Mouse (Mus musculus) gastrocnemius, adult 8-10 months (tissue): ENCODE results near the gene Carhsp1. TPM values are rescaled to one million over a fixed set of nuclear protein-coding genes. Genes with fewer than 3 reads are reported as not detected.
A peak's percentile ranks its signal among the peaks of the same experiment; 100 is the strongest.

Experiments
- DNase-seq, 2 experiments: peaks; one replicate each; pipeline ENCODE4 v3.0.0; 2022; ENCODE audit warnings: low spot score in 2 of 2
- microRNA-seq: library from miRNA; unstranded; fragments of <30 nt; microRNA quantifications from one replicate; pipeline ENCODE4 v1.2.0, GENCODE M21; 2022
- total RNA-seq, 4 experiments: library from RNA; stranded (reverse); gene quantifications; 2 replicates each; pipeline ENCODE4 v1.2.4; 2022

Gene Carhsp1
- total RNA-seq, 4 experiments from 2014 or later: 3.9 to 5.7 (median 5.3) TPM

DNA sequence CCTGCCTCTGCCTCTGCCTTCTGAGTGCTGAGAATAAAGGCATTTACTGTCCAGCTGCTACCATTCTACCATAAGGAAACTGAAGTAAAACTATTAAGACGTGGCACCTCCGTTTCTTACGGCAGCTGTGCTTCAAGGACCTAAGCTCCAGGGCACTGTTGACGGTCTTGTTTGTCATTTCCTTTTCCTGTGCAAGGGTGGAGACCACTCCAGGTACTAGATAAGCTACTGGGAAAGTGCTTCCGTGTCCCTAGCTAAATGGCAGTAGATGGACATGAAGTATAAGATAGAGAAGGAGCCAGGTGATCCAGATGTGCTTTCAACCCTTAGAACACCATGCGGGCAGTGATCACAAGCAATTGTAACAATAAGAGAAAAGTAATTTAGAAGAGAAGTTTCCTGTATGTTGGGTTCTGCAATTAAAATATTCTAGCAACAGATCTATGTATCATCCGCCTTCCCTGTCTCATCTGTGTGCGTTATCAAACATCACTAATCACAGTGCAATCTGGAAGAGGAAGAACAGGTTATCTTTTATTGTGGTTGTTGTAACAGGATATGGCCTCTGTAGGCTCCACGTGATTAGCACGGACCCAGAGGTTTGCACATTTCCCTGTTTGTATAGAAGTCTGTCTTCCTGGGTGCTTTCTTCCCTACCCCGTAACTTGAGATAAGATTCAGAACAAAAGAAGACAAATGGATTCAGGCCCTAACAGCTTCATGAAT is 32.3 kb downstream of the Carhsp1 start:
- DNase-seq: no peak

DNA sequence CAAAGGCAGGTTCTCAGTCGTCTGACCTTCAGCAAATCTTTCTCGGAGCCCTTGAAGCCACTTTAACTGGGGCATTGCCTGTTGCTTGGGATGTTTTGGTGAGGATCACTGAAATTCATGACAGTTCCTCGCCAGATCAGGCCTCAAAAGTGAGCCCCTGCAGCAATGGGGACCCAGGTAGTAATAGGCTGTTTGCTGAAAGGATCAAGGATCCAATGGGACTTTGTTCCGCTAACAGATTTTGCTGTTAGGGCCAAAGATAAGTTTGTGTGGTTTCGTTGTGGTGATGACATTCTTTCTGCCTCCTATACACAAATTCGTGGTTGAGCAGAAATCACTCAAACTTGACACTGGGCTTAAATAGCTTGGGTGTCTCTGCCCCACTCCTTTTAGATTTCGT is 33.8 kb downstream of the Carhsp1 start:
- no peak for DNase-seq

DNA sequence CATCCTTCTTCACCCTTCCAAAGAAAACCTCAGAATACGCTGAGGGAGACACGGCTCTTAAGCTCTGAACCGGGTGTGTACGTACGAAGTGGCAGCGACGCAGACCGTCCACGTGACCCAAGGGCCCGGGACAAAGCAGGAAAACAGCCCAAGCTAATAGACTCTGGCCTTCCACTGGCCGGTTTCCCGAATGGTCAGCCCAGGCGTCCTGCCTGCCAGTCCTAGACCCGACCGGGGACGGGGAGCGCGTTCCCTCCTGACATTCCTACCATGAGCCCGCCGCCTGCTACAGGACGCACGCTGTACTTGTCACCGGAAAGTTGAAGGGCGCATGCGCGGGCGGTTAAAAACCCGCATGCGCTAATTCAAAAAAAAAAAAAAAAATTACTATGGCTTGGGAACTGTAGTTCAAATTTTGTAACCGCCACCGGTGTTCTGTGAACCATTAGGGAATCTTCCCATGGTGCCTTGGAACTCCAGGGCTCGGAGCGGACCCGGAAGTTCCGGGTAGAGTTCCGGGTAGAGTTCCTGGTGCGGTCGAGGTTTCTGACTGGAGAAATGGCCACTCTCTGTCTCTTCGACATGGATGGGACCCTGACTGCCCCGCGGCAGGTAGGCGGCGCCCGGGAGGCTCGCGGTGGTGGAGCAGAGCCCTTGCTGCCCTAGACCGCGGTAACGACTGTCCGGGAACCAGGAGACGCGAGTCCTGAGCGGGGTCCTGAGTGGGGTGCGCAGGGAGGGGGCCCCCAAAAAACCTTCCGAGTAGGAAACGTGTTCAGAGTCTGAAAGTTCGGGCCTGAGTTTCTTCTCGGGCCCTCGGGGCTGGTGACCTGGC is 34.5 kb downstream of the Carhsp1 start, which contains the start of the genes Pmm2 and Tmem186:
Pmm2 (plus strand) TSS at position 458 of the 835 bp plus-strand sequence.
Tmem186 (minus strand) TSS at position 496 of the 835 bp plus-strand sequence.
- DNase-seq: peak; percentile 63 to 80

DNA sequence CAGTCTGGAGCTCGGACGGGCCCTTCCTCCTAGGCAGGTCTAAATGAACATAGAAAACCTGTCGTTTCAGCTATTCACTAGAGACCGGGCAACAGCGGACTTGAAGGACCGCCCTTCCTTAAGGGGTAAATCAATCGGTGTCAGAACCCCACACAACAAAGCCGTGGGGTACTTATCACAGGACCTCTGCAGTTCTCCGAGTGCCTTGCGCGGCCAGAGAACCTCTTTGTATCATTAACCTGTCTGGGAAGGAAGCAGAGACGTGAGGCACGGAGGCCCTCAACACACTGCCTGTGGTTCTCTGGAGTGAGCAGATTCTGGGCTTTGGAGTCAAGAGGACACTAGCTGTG is 35.1 kb downstream of the Carhsp1 start:
- no peak for DNase-seq

DNA sequence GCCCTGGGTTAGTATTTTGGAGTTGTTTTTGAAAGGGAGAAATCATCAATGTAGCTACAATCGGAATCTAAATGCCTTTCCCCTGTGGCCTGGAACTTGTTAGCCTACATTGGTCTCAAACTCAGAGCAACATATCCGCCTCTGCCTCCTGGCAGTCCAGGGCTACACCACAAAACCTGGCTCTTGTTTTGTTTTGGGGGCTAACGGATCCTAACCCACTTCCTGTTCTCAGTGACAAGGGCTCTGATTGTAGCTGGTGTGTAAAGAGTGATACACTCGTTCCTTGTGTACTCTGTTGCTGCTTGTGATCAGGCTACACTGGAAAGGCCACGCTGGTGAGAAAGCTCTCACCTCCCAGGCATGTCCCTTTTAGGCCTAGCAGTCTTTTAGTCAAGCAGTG is 40.5 kb downstream of the Carhsp1 start:
- no peak for DNase-seq

DNA sequence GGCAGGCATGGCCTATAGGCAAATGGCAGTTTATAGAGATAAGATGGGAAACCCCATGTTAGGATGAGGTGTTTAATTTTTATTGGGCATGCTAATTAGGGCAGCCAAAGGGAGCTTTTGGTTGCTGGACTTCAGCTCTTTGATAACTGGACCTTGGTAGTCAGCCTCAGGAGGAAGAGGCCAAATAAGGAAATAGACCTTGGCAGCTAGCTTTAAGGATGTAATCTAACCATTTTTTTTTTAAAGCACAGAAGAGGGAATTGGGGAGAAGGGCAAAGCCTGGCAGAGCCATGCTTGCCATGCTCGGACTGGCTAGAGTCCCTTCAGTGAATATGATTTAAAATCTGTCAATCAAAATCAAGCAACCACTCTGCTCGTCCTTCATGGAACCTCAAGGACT is 41.5 kb downstream of the Carhsp1 start:
- DNase-seq: no peak

DNA sequence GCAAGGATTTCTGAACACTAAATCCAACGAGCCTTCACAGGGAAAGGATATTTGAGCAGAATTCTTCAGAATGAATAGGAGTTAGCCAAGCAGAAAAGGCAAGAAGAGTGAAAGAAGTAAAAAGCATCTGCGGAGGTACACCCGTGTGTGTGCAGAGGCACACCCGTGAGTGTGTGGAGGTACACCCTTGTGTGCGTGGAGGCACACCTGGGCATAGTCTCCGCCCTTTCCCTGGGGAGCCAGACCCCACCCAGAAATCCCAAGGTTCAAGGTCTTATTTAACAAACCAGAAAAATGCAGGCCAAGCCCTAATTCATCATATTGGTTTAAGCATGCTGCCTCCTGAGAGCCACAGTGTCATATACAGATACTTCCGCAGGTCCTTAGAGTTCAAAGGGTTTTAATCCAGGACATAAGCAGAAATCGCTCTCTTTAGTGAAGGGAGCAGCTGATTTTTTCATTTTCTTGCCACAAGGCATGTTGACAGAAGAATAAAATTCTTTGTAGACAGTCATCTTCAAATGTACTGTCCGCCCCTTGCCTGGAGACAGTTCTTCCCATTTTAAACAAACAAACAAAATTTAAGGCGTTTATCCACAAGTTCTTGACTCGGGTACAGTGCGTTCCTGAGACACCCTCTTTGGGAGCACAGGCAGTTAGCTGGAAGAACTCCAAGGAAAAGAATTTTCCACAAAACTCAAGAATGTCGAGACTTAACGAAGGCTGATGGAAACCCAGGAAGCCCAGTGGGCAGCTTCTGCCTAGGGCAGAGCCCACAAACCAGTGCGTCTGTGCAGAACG is 51.4 kb downstream of the Carhsp1 start:
- no peak for DNase-seq

DNA sequence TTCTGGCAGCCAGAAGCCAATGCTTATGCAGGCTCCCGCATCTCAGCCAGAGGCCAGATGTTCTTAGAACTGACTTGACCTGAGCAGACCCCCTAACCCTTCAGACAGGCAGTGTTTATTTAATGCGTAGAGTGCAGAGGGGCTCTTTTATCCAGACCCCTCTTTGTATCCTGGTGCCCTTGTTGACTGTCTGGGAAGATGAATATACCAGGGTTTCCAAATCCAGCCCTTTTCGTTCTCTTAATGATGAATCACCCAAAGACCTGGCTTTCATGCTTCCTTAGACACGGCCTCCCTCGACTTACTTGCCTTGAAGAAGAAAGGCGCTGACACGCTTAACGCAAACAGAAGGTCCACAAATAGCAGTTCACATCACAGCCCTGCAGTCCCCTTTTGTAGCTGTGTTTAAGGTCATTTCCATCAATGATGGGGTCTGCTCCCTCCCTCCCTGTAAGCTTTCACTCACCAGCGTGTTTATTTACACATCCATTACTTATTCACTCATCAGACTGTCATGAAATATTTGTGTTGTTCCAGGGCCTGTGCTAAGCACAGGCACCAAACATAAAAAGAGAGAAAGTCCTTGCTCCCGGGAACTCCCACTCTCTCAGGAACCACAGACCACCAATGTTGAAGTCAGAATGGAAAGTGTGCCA is 52.2 kb downstream of the Carhsp1 start:
- DNase-seq: no peak

DNA sequence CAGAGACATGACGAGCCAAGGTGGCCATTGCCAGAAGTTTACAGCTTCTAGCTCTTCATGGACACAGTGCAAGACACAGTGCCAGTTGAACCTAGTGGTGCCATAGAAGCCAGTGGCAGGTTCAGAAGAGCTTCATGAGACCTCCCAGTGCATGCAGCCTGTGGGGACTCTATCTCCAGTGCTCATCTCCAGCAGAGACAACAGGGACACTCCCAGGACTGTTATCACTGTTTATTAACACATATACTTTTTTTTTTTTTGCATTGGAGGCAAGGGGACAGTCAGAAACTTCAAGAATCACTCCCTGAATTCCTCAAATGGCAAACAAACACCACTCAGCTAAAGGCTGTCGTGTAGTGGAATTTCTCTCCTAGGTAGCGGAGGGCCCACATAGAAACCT is 58.5 kb downstream of the Carhsp1 start:
- no peak for DNase-seq

DNA sequence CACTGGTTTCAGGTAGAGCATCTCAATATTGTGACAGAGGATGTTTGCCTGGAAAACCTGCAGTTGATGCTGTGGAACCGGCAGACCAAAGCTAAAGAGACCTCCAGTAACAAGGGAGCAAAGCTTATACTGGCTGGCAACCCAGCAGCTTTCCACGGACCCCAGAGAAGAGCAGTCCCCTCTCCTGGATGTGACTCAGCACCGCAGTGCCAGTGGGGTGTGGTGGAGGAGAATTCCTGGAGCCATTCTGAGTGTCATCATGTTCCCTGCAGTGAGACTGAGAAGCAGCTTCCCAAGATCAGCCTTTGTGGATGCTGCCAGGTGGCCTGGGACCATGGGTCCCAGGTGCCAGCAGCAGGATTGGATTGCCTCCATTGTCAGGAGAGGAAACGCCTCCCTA is 58.9 kb downstream of the Carhsp1 start:
- no peak for DNase-seq

DNA sequence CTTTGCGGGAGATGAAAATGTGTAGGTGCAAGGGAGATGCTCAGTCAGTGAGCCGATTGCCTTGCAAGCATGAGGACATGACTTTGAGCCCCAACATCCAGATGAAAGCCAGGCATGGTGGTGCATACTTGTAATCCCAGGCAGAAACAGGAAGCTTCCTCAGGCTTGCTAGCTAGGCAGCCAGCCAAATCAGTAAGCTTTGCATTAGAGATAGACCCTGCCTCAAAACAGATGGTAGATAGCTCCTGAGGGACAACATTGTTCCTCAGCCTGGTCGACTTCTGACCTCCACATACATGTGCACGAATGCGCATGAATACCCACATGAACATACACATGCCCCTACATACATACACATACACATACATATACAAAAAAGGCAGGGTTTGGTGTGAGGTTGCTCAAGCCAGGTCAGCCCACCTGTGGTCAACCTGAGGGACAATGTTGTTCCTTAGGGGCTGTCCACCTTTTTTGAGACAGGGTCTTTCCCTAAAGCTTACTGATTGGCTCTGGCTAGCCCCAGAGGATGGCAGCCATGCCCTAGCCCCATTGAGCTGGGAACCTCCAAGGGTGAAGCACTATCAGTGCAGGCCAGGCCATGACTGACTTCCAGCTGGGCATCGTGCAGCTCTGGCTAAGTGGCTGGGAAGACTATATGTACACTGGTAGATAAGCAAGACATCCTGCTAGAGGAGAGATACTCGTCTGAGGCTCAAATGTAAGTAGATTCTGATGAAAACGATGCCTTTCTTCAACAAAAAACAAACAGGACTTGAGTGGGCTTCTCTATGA is 59.5 kb downstream of the Carhsp1 start:
- DNase-seq: no peak

DNA sequence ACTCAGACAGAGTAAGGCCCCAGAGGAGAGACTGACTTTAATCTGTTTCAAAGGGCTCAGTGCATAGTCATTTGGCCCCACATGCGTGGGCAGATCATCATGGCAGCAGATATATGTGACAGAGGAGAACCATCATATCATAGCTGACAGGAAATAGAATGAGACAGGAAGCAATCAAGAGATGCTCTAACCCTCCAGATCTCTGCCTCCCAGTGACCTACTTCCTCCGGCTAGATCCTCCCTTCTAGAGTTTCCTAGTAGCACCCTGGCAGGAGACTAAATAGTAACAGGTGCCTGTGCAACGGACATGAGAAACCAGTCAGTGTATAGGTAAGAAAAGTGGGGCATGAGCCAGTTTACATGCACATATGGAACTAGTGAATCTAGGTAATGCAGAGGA is 61.6 kb downstream of the Carhsp1 start:
- no peak for DNase-seq

Small RNA genes within 50 kb of the gene (microRNA-seq; reads per million reads assigned to microRNA genes)
- gene Gm22137: not detected

Other genes starting within 250 kb of the Carhsp1 start
- not detected for gene Tmem114, start 247.0 kb downstream of the Carhsp1 start, total RNA-seq
- gene Mettl22, start 201.4 kb downstream of the Carhsp1 start, total RNA-seq: 10 to 100 TPM; 76.5 to 91.7 (median 85.3) TPM
- 1 to 10 TPM in 3 of 4 experiments, under 1 TPM in 1; 0.94 to 1.8 (median 1.5) TPM for gene Abat, start 158.7 kb downstream of the Carhsp1 start, total RNA-seq
- 10 to 100 TPM; 13.1 to 21.2 (median 16.5) TPM for gene Pmm2, start 34.5 kb downstream of the Carhsp1 start, total RNA-seq
- gene Tmem186, start 34.4 kb downstream of the Carhsp1 start, total RNA-seq: 10 to 100 TPM; 13.1 to 15.3 (median 14.2) TPM
- gene Gm5767, start 8.6 kb upstream of the Carhsp1 start, total RNA-seq: not detected
- 10 to 100 TPM; 51.1 to 62.5 (median 60.0) TPM for gene Usp7, start 120.2 kb upstream of the Carhsp1 start, total RNA-seq
- 100 to 1,000 TPM in 2 of 4 experiments, 10 to 100 TPM in 2; 97.6 to 111 (median 103) TPM for gene 1810013L24Rik, start 157.9 kb upstream of the Carhsp1 start, total RNA-seq